Mouse (Mus musculus): ENCODE data around the gene Acad8.

Acad8 gene

GRCm38 (mm10) chr9:26999461-27000395 is at the start of gene Acad8, which contains the start of gene Thyn1:
Gene Acad8, minus strand, starts transcription at chr9:26999566.
Gene Thyn1, plus strand, starts transcription at chr9:26999710.
- DNase-seq (ENCODE audit: low spot score in 2 of 2) = peak; percentile 98 to 99

DNA sequence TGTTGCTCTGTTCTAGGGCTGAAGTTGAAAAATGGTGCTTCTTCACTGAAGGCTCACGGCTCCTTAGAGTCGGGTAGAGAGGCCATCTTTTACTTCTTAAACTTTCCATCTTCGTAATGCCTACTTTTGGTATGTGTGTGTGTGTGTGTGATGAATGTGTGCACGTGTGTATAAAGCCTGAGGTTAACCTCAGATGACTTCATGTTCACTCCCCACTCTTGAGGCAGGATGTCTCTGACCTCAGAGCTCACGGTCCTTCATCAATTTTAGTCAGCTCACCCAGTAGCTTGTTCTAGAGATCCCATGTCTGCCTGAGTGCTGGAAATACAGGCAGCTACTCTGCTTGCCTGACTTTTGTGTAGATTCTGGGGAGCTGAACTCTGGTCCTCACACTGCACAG is 44.5 kb upstream of the Acad8 start:
- no peak for DNase-seq (ENCODE audit: low spot score in 2 of 2)

- DNase-seq (ENCODE audit: low spot score in 2 of 2) = no peak
Observed at GRCm38 (mm10) chr9:27030763-27031100, 31.4 kb upstream of the Acad8 start.

GRCm38 (mm10) chr9:27029828-27030762 is 30.7 kb upstream of the Acad8 start, which contains the start of the genes Vps26b and Ncapd3:
Gene Vps26b, minus strand, starts transcription at chr9:27030065.
Gene Ncapd3, plus strand, starts transcription at chr9:27030175.
- peak; percentile 98 to 99 for DNase-seq (ENCODE audit: low spot score in 2 of 2)

GRCm38 (mm10) chr9:27029022-27029827 is 29.9 kb upstream of the Acad8 start:
- peak; percentile 67 to 79 for DNase-seq (ENCODE audit: low spot score in 2 of 2)

DNA sequence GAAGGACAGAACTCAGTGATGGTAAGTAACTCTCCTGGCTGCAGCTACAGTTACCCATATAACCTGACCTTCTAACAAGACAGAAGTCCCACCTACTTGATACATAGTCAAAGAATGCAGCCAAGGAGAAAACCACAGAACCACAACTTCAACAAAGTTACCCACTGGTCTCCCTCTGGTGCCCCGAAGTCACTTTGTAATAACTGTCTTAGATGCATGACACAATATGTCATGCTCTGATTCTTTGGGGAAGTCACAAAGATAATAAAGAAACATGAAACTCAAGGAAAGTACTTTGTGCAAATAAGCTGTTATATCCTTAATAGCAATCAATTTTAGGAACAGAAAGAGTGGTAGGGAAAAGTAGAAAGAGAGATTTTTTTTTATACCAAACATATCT is 27.3 kb upstream of the Acad8 start:
- DNase-seq (ENCODE audit: low spot score in 2 of 2) = no peak

DNA sequence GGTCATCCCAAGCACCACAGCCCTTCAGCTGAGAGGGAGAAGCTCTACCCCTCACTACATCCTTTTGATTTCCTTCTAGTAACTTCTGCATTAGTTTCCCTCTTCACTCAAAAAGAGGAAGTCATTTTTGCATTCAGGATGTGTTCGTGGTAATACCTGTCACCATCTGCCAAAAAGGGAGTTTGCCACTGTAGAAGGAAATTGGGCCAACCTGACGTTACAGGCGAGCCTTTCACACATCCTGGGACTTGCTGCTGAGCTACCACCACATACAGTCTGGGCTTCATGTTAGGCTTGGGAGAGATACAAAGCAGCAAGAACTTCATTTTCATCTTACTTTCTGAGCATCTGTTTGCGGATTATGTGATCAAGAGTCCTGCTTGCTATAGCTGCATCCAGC is 24.3 kb upstream of the Acad8 start:
- no peak for DNase-seq (ENCODE audit: low spot score in 2 of 2)

- no peak for DNase-seq (ENCODE audit: low spot score in 2 of 2)
Observed at GRCm38 (mm10) chr9:27018961-27019360, 19.6 kb upstream of the Acad8 start.

DNA sequence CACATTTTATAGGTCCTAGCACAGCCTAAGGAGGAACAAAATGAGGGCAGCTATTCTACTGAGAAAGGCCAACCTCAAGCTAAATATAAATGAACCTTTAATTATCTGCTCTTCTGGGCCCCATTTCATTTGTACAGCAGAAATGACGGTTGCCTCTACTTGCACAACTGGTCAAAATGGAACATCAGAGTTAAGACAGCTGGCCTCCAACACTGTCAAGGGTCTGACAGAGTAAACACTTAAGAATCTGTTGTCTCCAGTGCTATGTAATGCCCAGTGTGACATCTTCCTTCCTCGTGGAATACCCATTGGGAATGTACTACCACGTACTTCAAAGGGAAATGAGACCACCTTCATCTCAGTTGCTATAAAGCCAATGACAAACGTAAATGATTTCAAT is 12.2 kb upstream of the Acad8 start:
- DNase-seq (ENCODE audit: low spot score in 2 of 2) = no peak

GRCm38 (mm10) chr9:27009231-27009630 is 9.9 kb upstream of the Acad8 start:
- no peak for DNase-seq (ENCODE audit: low spot score in 2 of 2)

DNA sequence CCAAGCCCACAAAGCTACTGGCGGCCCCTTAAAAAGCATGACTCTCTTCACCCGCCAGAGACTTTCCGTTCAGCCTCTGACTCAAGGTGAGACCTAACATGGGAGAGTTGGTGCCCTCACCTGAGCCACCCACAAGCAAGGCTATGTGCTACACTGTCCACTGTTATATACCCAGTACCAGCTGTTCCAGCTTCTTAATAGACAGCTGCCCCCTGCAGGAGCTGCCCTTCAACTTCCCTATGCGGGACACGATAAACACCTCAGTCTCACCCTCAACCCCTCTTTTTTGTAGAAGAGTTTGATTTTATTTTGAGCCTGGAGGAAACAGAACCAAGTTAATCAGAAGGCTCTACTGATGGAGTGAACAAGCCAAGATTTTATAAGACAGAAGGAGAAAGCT is 7.5 kb upstream of the Acad8 start:
- DNase-seq (ENCODE audit: low spot score in 2 of 2) = no peak

GRCm38 (mm10) chr9:27005933-27006332 is 6.6 kb upstream of the Acad8 start:
- DNase-seq (ENCODE audit: low spot score in 2 of 2) = peak in 1 of 2 experiments; percentile 60

DNA sequence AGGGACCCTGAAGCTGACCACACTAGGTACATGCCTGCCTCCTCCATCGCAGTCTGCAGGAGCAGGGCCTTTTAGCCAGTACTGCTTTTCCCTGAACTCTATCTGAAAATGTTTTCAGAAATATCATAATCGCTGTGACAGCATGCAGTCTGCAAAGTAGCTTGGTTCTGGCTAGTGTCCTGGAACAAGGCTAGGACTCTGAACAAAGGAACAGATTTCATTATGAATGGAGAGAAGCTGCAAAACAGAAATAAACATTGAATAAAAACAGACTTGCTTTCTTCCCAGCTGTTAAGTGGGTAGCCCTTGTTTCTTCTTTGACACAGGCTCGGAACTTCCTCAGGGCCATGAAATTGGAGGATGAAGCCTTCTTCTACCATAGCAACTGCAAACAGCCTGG is 5.9 kb upstream of the Acad8 start:
- DNase-seq (ENCODE audit: low spot score in 2 of 2) = no peak

- DNase-seq (ENCODE audit: low spot score in 2 of 2) = peak in 1 of 2 experiments; percentile 43
Observed at GRCm38 (mm10) chr9:26998669-26999460, 501 bp downstream of the Acad8 start.

GRCm38 (mm10) chr9:26997501-26997900 is 1.9 kb downstream of the Acad8 start:
- no peak for DNase-seq (ENCODE audit: low spot score in 2 of 2)

DNA sequence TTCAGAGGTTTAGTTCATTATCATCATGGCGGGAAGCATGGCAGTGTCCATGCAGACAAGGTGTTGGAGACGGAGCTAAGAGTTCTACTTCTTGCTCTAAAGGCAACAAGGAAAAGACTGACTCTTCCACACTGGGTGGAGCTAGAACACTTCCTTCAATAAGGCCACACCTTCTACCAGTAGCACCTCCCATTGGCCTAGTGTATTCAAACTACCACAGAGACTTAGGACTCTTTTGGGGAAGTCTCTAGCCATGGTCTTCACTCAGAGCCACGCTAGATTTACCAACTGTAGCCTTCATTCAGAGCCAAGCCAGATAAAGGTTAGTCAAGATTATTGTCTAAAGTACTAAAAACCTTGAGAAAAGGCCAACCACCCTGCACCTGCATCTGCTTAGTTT is 2.3 kb downstream of the Acad8 start:
- DNase-seq (ENCODE audit: low spot score in 2 of 2) = no peak

DNA sequence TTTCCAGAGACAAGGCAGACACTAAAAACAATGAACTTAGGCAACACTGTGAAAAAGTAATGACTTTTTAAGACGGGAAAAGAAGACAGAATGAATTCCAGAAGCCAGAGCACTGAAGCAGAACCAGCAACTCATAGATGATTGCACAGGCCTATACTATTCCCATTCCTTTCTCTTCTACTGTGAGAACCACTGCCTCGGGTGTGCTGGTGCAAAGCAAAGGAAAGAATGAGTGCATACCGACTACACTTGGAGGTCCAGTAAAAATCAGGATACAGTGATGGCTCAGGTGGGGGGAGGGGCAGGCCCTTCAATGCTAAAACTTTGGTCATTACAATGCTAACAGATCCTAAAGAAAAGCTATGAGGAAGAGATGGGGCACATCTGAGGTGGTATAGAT is 5.5 kb downstream of the Acad8 start:
- peak in 1 of 2 experiments; percentile 16 for DNase-seq (ENCODE audit: low spot score in 2 of 2)

DNA sequence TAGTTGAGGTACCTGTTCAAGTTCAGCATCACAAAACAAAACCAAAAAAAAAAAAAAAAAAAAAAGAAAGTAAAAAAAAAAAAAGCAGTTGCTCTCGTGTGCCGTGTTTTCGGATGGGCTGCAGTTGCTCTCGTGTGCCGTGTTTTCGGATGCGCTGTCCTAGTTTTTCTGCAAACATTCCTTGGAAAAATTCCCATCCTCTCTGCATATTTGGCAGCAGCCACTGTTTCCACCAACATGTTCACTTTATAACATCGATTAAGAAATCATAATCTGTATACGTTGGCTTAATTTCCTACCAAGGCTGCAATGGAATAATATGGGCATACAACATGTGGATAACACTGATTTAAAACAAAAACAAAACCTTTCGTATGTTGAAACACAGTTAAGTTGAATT is 6.2 kb downstream of the Acad8 start:
- no peak for DNase-seq (ENCODE audit: low spot score in 2 of 2)

- DNase-seq (ENCODE audit: low spot score in 2 of 2) = no peak
Observed at GRCm38 (mm10) chr9:26990181-26990580, 9.2 kb downstream of the Acad8 start.

GRCm38 (mm10) chr9:26985668-26986277 is 13.6 kb downstream of the Acad8 start:
- no peak for DNase-seq (ENCODE audit: low spot score in 2 of 2)
